In the genomic region with DNA sequence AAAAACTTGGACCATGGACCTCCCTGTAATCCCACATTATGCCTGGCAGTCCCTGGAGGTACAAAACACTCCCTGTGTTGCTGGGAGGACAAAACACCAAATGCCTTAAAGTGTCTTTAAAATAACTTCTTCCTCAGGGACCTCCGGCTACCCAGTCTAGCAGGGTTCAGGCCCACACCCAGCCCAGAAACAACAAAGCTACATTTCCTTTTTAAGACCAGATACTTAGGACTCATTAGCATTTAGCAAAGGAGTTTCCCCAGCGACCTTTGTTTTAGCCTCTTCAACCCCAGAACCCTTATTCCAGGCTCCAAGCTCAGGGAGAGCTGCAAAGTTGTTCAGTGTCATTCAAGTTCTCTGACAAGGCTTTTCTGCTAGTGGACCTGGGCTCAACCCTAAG, we compare ENCODE assay signal across 9 mouse cellular contexts. TPM values are rescaled to one million over a fixed set of nuclear protein-coding genes. Genes with fewer than 3 reads are reported as not detected.
DNase-seq lines count a peak whose midpoint lies in the region; ATAC-seq and TF ChIP-seq lines count a peak whose summit lies in the region.
"Had no signal": no experiment of that assay in that cellular context is flagged by ENCODE, and none has a peak within 500 bp of the region (broad histone marks: within the 10 kb centered on the region; RNA-seq: fewer than 3 reads in every experiment).

No protein-coding gene starts in this region.

- peaks cover 9% of the 10 kb centered on the region for H3K4me1 ChIP-seq in embryonic facial prominence, embryonic 15.5 days
- H3K4me1 ChIP-seq in intestine, embryonic 15.5 days (replicated peaks): peaks cover 16% of the 10 kb centered on the region
- H3K4me1 ChIP-seq in neural tube, embryonic 14.5 days (ENCODE audit: control insufficient read depth, insufficient read depth, low read length): peaks cover 26% of the 10 kb centered on the region

- H3K9me3 ChIP-seq in embryonic facial prominence, embryonic 15.5 days (replicated peaks): no peaks in the 10 kb centered on the region
- no peaks in the 10 kb centered on the region for H3K9me3 ChIP-seq in intestine, embryonic 15.5 days
- H3K9me3 ChIP-seq in neural tube, embryonic 14.5 days (ENCODE audit: control insufficient read depth, low read length): no peaks in the 10 kb centered on the region

- H3K4me2 ChIP-seq in embryonic facial prominence, embryonic 15.5 days (replicated peaks): peak overlapping the region; percentile 89
- H3K4me2 ChIP-seq in intestine, embryonic 15.5 days (replicated peaks): peak overlapping the region; percentile 91
- peak overlapping the region; percentile 64 for H3K4me2 ChIP-seq in neural tube, embryonic 14.5 days (ENCODE audit: low read depth, low read length)

- WGBS in embryonic facial prominence, embryonic 15.5 days: 18% methylated on average over 2 of the region's 2 CpGs
- WGBS in intestine, embryonic 15.5 days: 39% methylated on average over 2 of the region's 2 CpGs
- 7% methylated on average over 2 of the region's 2 CpGs for WGBS in neural tube, embryonic 14.5 days

- 0 out of 2 replicates have a peak overlapping the region, but pooled peaks have one; percentile 31 for H3K9ac ChIP-seq in embryonic facial prominence, embryonic 15.5 days
- H3K9ac ChIP-seq in intestine, embryonic 15.5 days: peak overlapping the region; percentile 56; the same call in 1 of the 2 replicates
- peak overlapping the region; percentile 61 for H3K9ac ChIP-seq in neural tube, embryonic 14.5 days (replicated peaks; ENCODE audit: low read depth, low read length)

- H3K4me3 ChIP-seq in left cerebral cortex, adult 2 months: peak overlapping the region; percentile 74
- peak overlapping the region; percentile 54 for H3K4me3 ChIP-seq in embryonic facial prominence, embryonic 15.5 days (replicated peaks)
- peak overlapping the region; percentile 59 for H3K4me3 ChIP-seq in intestine, embryonic 15.5 days (replicated peaks)
- peak overlapping the region; percentile 46 for H3K4me3 ChIP-seq in neural tube, embryonic 14.5 days (ENCODE audit: low read depth, low read length)

- no peak for TF ChIP-seq CTCF in left cerebral cortex, adult 2 months (IDR thresholded peaks at IDR 0.05)

- peak overlapping the region; percentile 94 for H3K27ac ChIP-seq in left cerebral cortex, adult 2 months
- no peak overlapping the region for H3K27ac ChIP-seq in embryonic facial prominence, embryonic 15.5 days (replicated peaks)
- peak overlapping the region; percentile 79; the same call in 1 of the 2 replicates for H3K27ac ChIP-seq in intestine, embryonic 15.5 days
- H3K27ac ChIP-seq in neural tube, embryonic 14.5 days (ENCODE audit: low read depth, low read length): peak overlapping the region; percentile 90

- no peak for DNase-seq in left cerebral cortex, adult 2 months (ENCODE audit: extremely low spot score in 1 of 2, low spot score in 2 of 2)
- no peak for DNase-seq in left cerebral cortex, adult 18-20 months (ENCODE audit: low spot score in 2 of 2)
- DNase-seq in retina, postnatal 1 day: no peak
- DNase-seq in cerebellum, adult 11 months: no peak

- intact Hi-C loops in left cerebral cortex, adult 2 months (cut with DNase I): no loop called here

- H3K36me3 ChIP-seq in embryonic facial prominence, embryonic 15.5 days: no peaks in the 10 kb centered on the region
- H3K36me3 ChIP-seq in intestine, embryonic 15.5 days: no peaks in the 10 kb centered on the region
- H3K36me3 ChIP-seq in neural tube, embryonic 14.5 days (ENCODE audit: control insufficient read depth, insufficient read depth, low read length): no peaks in the 10 kb centered on the region

- H3K27me3 ChIP-seq in embryonic facial prominence, embryonic 15.5 days: peaks cover 33% of the 10 kb centered on the region
- no peaks in the 10 kb centered on the region; the same call in 1 of the 2 replicates for H3K27me3 ChIP-seq in intestine, embryonic 15.5 days (replicated peaks)
- H3K27me3 ChIP-seq in neural tube, embryonic 14.5 days (ENCODE audit: control insufficient read depth, insufficient read depth, low read length): no peaks in the 10 kb centered on the region

- ATAC-seq in embryonic facial prominence, embryonic 15.5 days (ENCODE audit: insufficient number of reproducible peaks, low FRiP score, low TSS enrichment, low read depth): no peak
- no peak for ATAC-seq in intestine, embryonic 15.5 days
- ATAC-seq in neural tube, embryonic 14.5 days (ENCODE audit: low read depth): no peak
- ATAC-seq in erythroblast, adult 5-6 weeks (replicated peaks; ENCODE audit: low FRiP score, poor library complexity, severe bottlenecking): no peak

RNA-seq across cellular contexts. Expression of gene Nkain4, which starts 0.9 kb away (rescaled TPM):
- total RNA-seq in left cerebral cortex, adult 2 months (2021): 10 to 100 TPM; 38.9 to 44.7 TPM
- 10 to 100 TPM; 43.2 to 44.2 TPM for total RNA-seq in left cerebral cortex, adult 18-20 months (2021)
- 12.9 and 17.6 TPM in 2 replicates for polyA plus RNA-seq in embryonic facial prominence, embryonic 15.5 days (2015; fragmentation: Nextera tagmentation; extraction: Ambion mirVana)
- polyA plus RNA-seq in intestine, embryonic 15.5 days (2015; fragmentation: Nextera tagmentation; extraction: Ambion mirVana): 37.4 and 41.1 TPM in 2 replicates
- 86.5 and 97.0 TPM in 2 replicates for polyA plus RNA-seq in neural tube, embryonic 14.5 days (2014; fragmentation: Nextera tagmentation; extraction: Ambion mirVana)
- not detected in 2 replicates for total RNA-seq in erythroblast, adult 5-6 weeks (2015; ENCODE audit: low replicate concordance)
- total RNA-seq in erythroblast, adult 5-6 weeks (2017; ENCODE audit: low replicate concordance): not detected in 2 replicates

RNA-seq across cellular contexts. Expression of gene Arfgap1, which starts 13.4 kb away (rescaled TPM):
- total RNA-seq in left cerebral cortex, adult 2 months (2021): 100 to 1,000 TPM; 135 to 155 TPM
- 100 to 1,000 TPM; 141 to 151 TPM for total RNA-seq in left cerebral cortex, adult 18-20 months (2021)
- polyA plus RNA-seq in embryonic facial prominence, embryonic 15.5 days (2015; fragmentation: Nextera tagmentation; extraction: Ambion mirVana): 135 and 144 TPM in 2 replicates
- polyA plus RNA-seq in intestine, embryonic 15.5 days (2015; fragmentation: Nextera tagmentation; extraction: Ambion mirVana): 77.9 and 85.0 TPM in 2 replicates
- polyA plus RNA-seq in neural tube, embryonic 14.5 days (2014; fragmentation: Nextera tagmentation; extraction: Ambion mirVana): 87.0 and 95.2 TPM in 2 replicates
- 11.9 and 12.5 TPM in 2 replicates for total RNA-seq in erythroblast, adult 5-6 weeks (2015; ENCODE audit: low replicate concordance)
- total RNA-seq in erythroblast, adult 5-6 weeks (2017; ENCODE audit: low replicate concordance): 11.2 and 21.0 TPM in 2 replicates

RNA-seq across cellular contexts. Expression of gene Birc7, which starts 24.8 kb away (rescaled TPM):
- total RNA-seq in left cerebral cortex, adult 2 months (2021): under 1 TPM in 1 of 2 experiments, not detected in 1; 0.23 TPM
- not detected for total RNA-seq in left cerebral cortex, adult 18-20 months (2021)
- not detected in 2 replicates for polyA plus RNA-seq in embryonic facial prominence, embryonic 15.5 days (2015; fragmentation: Nextera tagmentation; extraction: Ambion mirVana)
- polyA plus RNA-seq in intestine, embryonic 15.5 days (2015; fragmentation: Nextera tagmentation; extraction: Ambion mirVana): not detected in 2 replicates
- polyA plus RNA-seq in neural tube, embryonic 14.5 days (2014; fragmentation: Nextera tagmentation; extraction: Ambion mirVana): 0.15 and 0.31 TPM in 2 replicates
- not detected in 2 replicates for total RNA-seq in erythroblast, adult 5-6 weeks (2015; ENCODE audit: low replicate concordance)
- total RNA-seq in erythroblast, adult 5-6 weeks (2017; ENCODE audit: low replicate concordance): not detected in 2 replicates
- total RNA-seq: liver, adult 2 months had no signal
- polyA plus RNA-seq: liver, adult 2 months had no signal

RNA-seq across cellular contexts. Expression of gene Col20a1, which starts 32.7 kb away (rescaled TPM):
- total RNA-seq in left cerebral cortex, adult 2 months (2021): 1 to 10 TPM; 2.2 to 2.5 TPM
- 1 to 10 TPM in 1 of 2 experiments, under 1 TPM in 1; 0.82 to 1.1 TPM for total RNA-seq in left cerebral cortex, adult 18-20 months (2021)
- 3.3 and 3.5 TPM in 2 replicates for polyA plus RNA-seq in embryonic facial prominence, embryonic 15.5 days (2015; fragmentation: Nextera tagmentation; extraction: Ambion mirVana)
- 0.39 and 0.52 TPM in 2 replicates for polyA plus RNA-seq in intestine, embryonic 15.5 days (2015; fragmentation: Nextera tagmentation; extraction: Ambion mirVana)
- 0.31 and 0.60 TPM in 2 replicates for polyA plus RNA-seq in neural tube, embryonic 14.5 days (2014; fragmentation: Nextera tagmentation; extraction: Ambion mirVana)
- 1.7 TPM in 1 of 2 replicates, not detected in the other for total RNA-seq in erythroblast, adult 5-6 weeks (2015; ENCODE audit: low replicate concordance)
- 0.26 and 0.42 TPM in 2 replicates for total RNA-seq in erythroblast, adult 5-6 weeks (2017; ENCODE audit: low replicate concordance)

RNA-seq across cellular contexts. Expression of gene Ythdf1, which starts 32.9 kb away (rescaled TPM):
- total RNA-seq in left cerebral cortex, adult 2 months (2021): 10 to 100 TPM; 50.5 to 60.8 TPM
- 10 to 100 TPM; 59.0 to 59.7 TPM for total RNA-seq in left cerebral cortex, adult 18-20 months (2021)
- polyA plus RNA-seq in embryonic facial prominence, embryonic 15.5 days (2015; fragmentation: Nextera tagmentation; extraction: Ambion mirVana): 57.9 and 59.7 TPM in 2 replicates
- polyA plus RNA-seq in intestine, embryonic 15.5 days (2015; fragmentation: Nextera tagmentation; extraction: Ambion mirVana): 46.9 and 49.3 TPM in 2 replicates
- polyA plus RNA-seq in neural tube, embryonic 14.5 days (2014; fragmentation: Nextera tagmentation; extraction: Ambion mirVana): 49.2 and 61.0 TPM in 2 replicates
- total RNA-seq in erythroblast, adult 5-6 weeks (2015; ENCODE audit: low replicate concordance): 15.0 and 17.3 TPM in 2 replicates
- total RNA-seq in erythroblast, adult 5-6 weeks (2017; ENCODE audit: low replicate concordance): 7.0 and 11.8 TPM in 2 replicates

Comparison
In these comparisons a context has a peak if more than half of its experiments do, and no peak if none do; other contexts are left out.
1. RNA of gene Nkain4, which starts 0.9 kb away (total RNA-seq): 38.9 to 44.7 TPM in left cerebral cortex, adult 2 months and 43.2 to 44.2 TPM in left cerebral cortex, adult 18-20 months; not detected in erythroblast, adult 5-6 weeks; every median in the first group is over 10 times any median in the second.
2. RNA of gene Arfgap1, which starts 13.4 kb away (total RNA-seq): 135 to 155 TPM in left cerebral cortex, adult 2 months and 141 to 151 TPM in left cerebral cortex, adult 18-20 months; 11.2 to 21.0 TPM in erythroblast, adult 5-6 weeks; every median in the first group is over 4 times any median in the second.
3. Peak in every context shown above with its lines, with median percentiles within 50 percentile points of each other: H3K4me3 ChIP-seq, H3K4me2 ChIP-seq and H3K9ac ChIP-seq.